Mouse (Mus musculus): ENCODE data around the gene Asic4. TPM values are rescaled to one million over a fixed set of nuclear protein-coding genes. Genes with fewer than 3 reads are reported as not detected.

The Asic4 gene
- total and polyA plus RNA-seq, 2 experiments from 2014 or later, result 54.8 to 180 TPM

DNA sequence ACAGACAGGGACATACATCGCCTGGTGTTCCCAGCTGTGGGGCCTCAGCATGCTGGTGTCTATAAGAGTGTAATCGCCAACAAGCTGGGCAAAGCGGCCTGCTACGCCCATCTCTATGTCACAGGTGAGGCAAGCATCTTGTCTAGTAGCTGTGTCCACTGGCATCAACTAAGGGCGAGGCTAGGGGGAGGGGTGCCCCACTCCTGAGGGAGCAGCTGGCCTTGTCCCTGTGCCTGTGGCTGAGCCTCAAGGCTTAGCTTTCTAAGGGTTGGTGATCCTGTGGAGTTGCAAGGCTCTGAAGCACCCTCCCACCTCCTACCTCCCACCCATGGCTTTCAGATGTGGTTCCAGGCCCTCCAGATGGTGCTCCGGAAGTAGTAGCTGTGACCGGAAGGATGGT, 40.3 kb upstream of the Asic4 start:
- Histone ChIP-seq H3K27ac (ENCODE audit: low read depth, low read length) (no peak overlapping the region), H3K9me3 (ENCODE audit: low read length) (no peaks in the 10 kb centered on the region), H3K9ac (replicated peaks; ENCODE audit: low read length, poor library complexity, severe bottlenecking) (no peak overlapping the region), H3K36me3 (ENCODE audit: insufficient read depth, low read length) (peaks cover 35% of the 10 kb centered on the region), H3K4me3 (ENCODE audit: low read depth, low read length) (no peak overlapping the region), H3K27me3 (ENCODE audit: insufficient read depth, low read length) (no peaks in the 10 kb centered on the region; the same call in 1 of the 2 replicates), H3K4me2 (ENCODE audit: low read depth, low read length, poor library complexity, severe bottlenecking) (no peak overlapping the region), H3K4me1 (ENCODE audit: insufficient read depth, low read length) (no peaks in the 10 kb centered on the region)
- TF ChIP-seq CTCF (IDR thresholded peaks at IDR 0.05), result no peak
- 91% methylated on average over 7 of the region's 7 CpGs for WGBS
- DNase-seq (ENCODE audit: low spot score) (no peak), ATAC-seq (ENCODE audit: low FRiP score) (no peak)

DNA sequence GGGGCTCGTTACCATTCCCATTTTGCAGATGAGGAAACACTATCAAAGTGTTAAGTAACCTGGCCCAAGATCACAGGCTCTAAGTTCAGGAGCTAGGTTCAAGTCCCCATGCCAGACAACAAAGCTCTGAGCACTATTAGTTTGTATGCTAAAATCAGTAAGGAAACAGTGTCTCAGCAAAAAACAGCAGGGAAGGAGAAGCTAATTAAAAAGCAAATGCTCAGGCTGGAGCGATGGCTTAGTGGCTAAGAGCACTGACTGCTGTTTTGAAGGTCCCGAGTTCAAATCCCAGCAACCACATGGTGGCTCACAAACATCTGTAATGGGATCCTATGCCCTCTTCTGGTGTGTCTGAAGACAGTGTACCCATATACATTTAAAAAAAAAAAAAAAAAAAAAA, 38.0 kb upstream of the Asic4 start:
- Histone ChIP-seq H3K36me3 (ENCODE audit: insufficient read depth, low read length) (peaks cover 32% of the 10 kb centered on the region; the same call in 1 of the 2 replicates), H3K4me3 (ENCODE audit: low read depth, low read length) (no peak overlapping the region), H3K4me2 (ENCODE audit: low read depth, low read length, poor library complexity, severe bottlenecking) (no peak overlapping the region), H3K9me3 (ENCODE audit: low read length) (no peaks in the 10 kb centered on the region), H3K27me3 (ENCODE audit: insufficient read depth, low read length) (no peaks in the 10 kb centered on the region), H3K27ac (ENCODE audit: low read depth, low read length) (no peak overlapping the region), H3K9ac (replicated peaks; ENCODE audit: low read length, poor library complexity, severe bottlenecking) (no peak overlapping the region), H3K4me1 (ENCODE audit: insufficient read depth, low read length) (no peaks in the 10 kb centered on the region)
- peak; percentile 11; the same call in 1 of the 2 replicates for TF ChIP-seq CTCF (IDR thresholded peaks at IDR 0.05)
- ATAC-seq (ENCODE audit: low FRiP score) (no peak), DNase-seq (ENCODE audit: low spot score) (no peak)
- 91% methylated on average over 3 of the region's 3 CpGs for WGBS

DNA sequence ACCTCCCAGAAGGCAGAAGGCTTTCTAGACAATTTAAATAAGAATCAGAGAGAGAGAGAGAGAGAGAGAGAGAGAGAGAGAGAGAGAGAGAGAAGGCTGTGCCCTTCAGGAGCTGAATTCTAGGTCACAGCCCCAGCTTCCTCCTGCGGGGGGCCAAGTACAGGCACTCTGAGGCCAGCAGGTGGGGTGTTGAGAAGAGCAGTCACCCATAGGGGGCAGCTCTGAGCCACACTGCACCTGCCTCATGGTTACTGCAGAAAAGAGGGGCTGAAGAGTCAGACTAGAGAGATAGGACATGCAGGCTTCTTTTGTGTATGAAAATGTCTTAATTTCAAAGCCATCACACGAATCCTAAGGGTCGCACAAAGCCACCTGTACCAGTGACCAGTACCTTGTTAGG, 36.5 kb upstream of the Asic4 start:
- no peaks in the 10 kb centered on the region for H3K9me3 ChIP-seq (ENCODE audit: low read length)
- DNase-seq (ENCODE audit: low spot score), result peak; percentile 19
- H3K9ac ChIP-seq (replicated peaks; ENCODE audit: low read length, poor library complexity, severe bottlenecking), result no peak overlapping the region
- H3K36me3 ChIP-seq (ENCODE audit: insufficient read depth, low read length), result peaks cover 33% of the 10 kb centered on the region; the same call in 1 of the 2 replicates
- no peak overlapping the region for H3K4me3 ChIP-seq (ENCODE audit: low read depth, low read length)
- WGBS, result 60% methylated on average over 3 of the region's 3 CpGs
- H3K27ac ChIP-seq (ENCODE audit: low read depth, low read length), result no peak overlapping the region
- peak; percentile 63 for TF ChIP-seq CTCF (IDR thresholded peaks at IDR 0.05)
- no peak overlapping the region for H3K4me2 ChIP-seq (ENCODE audit: low read depth, low read length, poor library complexity, severe bottlenecking)
- H3K4me1 ChIP-seq (ENCODE audit: insufficient read depth, low read length), result no peaks in the 10 kb centered on the region
- no peaks in the 10 kb centered on the region for H3K27me3 ChIP-seq (ENCODE audit: insufficient read depth, low read length)
- no peak for ATAC-seq (ENCODE audit: low FRiP score)

DNA sequence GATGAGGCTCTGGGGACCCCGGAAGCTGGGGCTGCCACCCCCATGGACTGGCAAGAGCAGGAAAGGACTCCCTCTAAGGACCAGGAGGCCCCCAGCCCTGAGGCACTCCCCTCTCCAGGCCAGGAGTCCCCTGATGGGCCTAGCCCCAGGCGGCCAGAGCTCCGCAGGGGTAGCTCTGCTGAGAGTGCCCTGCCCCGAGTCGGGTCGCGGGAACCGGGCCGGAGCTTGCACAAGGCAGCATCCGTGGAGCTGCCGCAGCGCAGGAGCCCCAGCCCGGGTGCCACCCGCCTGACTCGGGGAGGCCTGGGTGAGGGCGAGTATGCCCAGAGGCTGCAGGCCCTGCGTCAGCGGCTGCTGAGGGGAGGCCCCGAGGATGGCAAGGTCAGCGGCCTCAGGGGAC, 28.4 kb upstream of the Asic4 start:
- no peak for TF ChIP-seq CTCF (IDR thresholded peaks at IDR 0.05)
- Histone ChIP-seq H3K4me2 (ENCODE audit: low read depth, low read length, poor library complexity, severe bottlenecking) (0 out of 2 replicates have a peak overlapping the region, but pooled peaks have one; percentile 46), H3K27ac (ENCODE audit: low read depth, low read length) (no peak overlapping the region), H3K4me3 (ENCODE audit: low read depth, low read length) (peak overlapping the region; percentile 31; the same call in 1 of the 2 replicates), H3K9me3 (ENCODE audit: low read length) (no peaks in the 10 kb centered on the region), H3K27me3 (ENCODE audit: insufficient read depth, low read length) (peaks cover 20% of the 10 kb centered on the region), H3K9ac (replicated peaks; ENCODE audit: low read length, poor library complexity, severe bottlenecking) (no peak overlapping the region), H3K36me3 (ENCODE audit: insufficient read depth, low read length) (0 out of 2 replicates have a peak, but pooled peaks cover 7% of the 10 kb centered on the region), H3K4me1 (ENCODE audit: insufficient read depth, low read length) (no peaks in the 10 kb centered on the region; the same call in 1 of the 2 replicates)
- 20% methylated on average over 20 of the region's 20 CpGs for WGBS
- ATAC-seq (ENCODE audit: low FRiP score) (no peak; the same call in 1 of the 2 replicates), DNase-seq (ENCODE audit: low spot score) (no peak)

DNA sequence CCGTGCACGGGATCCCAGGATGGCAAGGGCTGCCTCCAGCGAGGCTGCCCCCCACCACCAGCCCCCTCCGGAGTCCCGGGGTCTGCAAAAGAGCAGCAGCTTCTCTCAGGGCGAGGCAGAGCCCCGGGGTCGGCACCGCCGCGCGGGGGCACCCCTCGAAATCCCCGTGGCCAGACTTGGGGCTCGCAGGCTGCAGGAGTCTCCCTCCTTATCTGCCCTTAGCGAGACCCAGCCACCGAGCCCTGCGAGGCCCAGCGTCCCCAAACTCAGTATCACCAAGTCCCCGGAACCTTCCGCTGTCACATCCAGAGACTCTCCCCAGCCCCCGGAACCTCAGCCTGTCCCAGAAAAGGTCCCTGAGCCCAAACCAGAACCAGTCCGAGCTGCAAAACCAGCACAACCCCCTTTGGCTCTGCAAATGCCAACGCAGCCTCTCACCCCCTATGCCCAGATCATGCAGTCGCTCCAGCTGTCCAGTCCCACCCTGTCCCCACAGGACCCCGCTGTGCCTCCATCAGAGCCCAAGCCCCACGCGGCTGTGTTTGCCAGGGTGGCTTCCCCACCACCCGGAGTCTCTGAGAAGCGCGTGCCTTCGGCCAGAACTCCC, 27.9 kb upstream of the Asic4 start:
- peak overlapping the region; percentile 44; the same call in 1 of the 2 replicates for H3K9ac ChIP-seq (replicated peaks; ENCODE audit: low read length, poor library complexity, severe bottlenecking)
- DNase-seq (ENCODE audit: low spot score) (no peak), ATAC-seq (ENCODE audit: low FRiP score) (no peak; the same call in 1 of the 2 replicates)
- no peaks in the 10 kb centered on the region for H3K9me3 ChIP-seq (ENCODE audit: low read length)
- WGBS, result 9% methylated on average over 23 of the region's 32 CpGs
- TF ChIP-seq CTCF (IDR thresholded peaks at IDR 0.05), result no peak
- peaks cover 20% of the 10 kb centered on the region for H3K27me3 ChIP-seq (ENCODE audit: insufficient read depth, low read length)
- no peak overlapping the region for H3K27ac ChIP-seq (ENCODE audit: low read depth, low read length)
- 0 out of 2 replicates have a peak, but pooled peaks cover 3% of the 10 kb centered on the region for H3K36me3 ChIP-seq (ENCODE audit: insufficient read depth, low read length)
- H3K4me1 ChIP-seq (ENCODE audit: insufficient read depth, low read length), result no peaks in the 10 kb centered on the region; the same call in 1 of the 2 replicates
- peak overlapping the region; percentile 31 for H3K4me3 ChIP-seq (ENCODE audit: low read depth, low read length)
- peak overlapping the region; percentile 46 for H3K4me2 ChIP-seq (ENCODE audit: low read depth, low read length, poor library complexity, severe bottlenecking)

DNA sequence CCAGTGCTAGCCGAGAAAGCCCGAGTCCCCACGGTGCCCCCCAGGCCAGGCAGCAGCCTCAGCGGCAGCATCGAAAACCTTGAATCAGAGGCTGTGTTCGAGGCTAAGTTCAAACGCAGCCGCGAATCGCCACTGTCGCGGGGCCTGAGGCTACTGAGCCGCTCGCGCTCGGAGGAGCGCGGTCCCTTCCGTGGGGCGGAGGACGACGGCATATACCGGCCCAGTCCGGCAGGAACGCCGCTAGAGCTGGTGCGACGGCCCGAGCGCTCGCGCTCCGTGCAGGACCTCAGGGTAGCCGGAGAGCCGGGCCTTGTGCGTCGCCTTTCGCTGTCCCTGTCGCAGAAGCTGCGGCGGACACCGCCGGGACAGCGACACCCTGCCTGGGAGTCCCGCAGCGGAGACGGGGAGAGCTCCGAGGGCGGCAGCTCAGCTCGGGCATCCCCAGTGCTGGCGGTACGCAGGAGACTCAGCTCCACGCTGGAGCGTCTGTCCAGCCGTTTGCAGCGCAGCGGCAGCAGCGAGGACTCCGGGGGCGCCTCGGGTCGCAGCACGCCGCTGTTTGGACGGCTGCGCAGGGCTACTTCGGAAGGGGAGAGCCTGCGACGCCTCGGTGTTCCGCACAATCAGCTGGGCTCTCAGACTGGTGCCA, 27.3 kb upstream of the Asic4 start:
- H3K4me3 ChIP-seq (ENCODE audit: low read depth, low read length), result peak overlapping the region; percentile 31
- peaks cover 9% of the 10 kb centered on the region; the same call in 1 of the 2 replicates for H3K36me3 ChIP-seq (ENCODE audit: insufficient read depth, low read length)
- no peaks in the 10 kb centered on the region; the same call in 1 of the 2 replicates for H3K4me1 ChIP-seq (ENCODE audit: insufficient read depth, low read length)
- no peak for TF ChIP-seq CTCF (IDR thresholded peaks at IDR 0.05)
- peak overlapping the region; percentile 12; the same call in 1 of the 2 replicates for H3K27ac ChIP-seq (ENCODE audit: low read depth, low read length)
- peak overlapping the region; percentile 44; the same call in 1 of the 2 replicates for H3K9ac ChIP-seq (replicated peaks; ENCODE audit: low read length, poor library complexity, severe bottlenecking)
- ATAC-seq (ENCODE audit: low FRiP score), result no peak
- peak overlapping the region; percentile 46 for H3K4me2 ChIP-seq (ENCODE audit: low read depth, low read length, poor library complexity, severe bottlenecking)
- WGBS, result 4% methylated on average over 64 of the region's 71 CpGs
- DNase-seq (ENCODE audit: low spot score), result no peak
- H3K27me3 ChIP-seq (ENCODE audit: insufficient read depth, low read length), result peaks cover 20% of the 10 kb centered on the region
- no peaks in the 10 kb centered on the region for H3K9me3 ChIP-seq (ENCODE audit: low read length)

Measured in midbrain, postnatal 0 days (tissue).